Mouse (Mus musculus): ENCODE measurements around the gene Sirt2. TPM values are rescaled to one million over a fixed set of nuclear protein-coding genes. Genes with fewer than 3 reads are reported as not detected.

Gene Sirt2
- total RNA-seq, 2 experiments from 2014 or later: 82.3 to 83.2 TPM

DNA sequence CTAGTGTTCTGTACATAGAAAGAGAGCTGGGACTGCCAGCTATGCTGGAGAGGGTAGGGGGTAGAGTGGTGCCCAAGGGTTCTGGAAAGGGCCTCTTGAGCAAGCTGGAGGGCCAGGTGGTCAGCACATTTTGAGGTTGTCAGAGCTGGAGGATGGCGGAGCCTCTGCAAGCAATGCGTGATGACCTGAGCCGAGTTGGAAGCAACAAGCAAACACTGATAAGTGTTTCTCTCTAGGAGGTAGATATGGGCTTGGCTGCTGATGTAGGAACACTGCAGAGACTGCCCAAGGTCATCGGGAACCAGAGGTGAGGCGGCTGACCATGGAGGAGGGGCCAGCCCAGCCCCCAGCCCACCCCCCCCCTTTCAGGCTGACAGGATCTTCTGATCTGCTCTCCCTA is 64.4 kb downstream of the Sirt2 start:
- DNase-seq (ENCODE audit: low spot score in 2 of 2): no peak

DNA sequence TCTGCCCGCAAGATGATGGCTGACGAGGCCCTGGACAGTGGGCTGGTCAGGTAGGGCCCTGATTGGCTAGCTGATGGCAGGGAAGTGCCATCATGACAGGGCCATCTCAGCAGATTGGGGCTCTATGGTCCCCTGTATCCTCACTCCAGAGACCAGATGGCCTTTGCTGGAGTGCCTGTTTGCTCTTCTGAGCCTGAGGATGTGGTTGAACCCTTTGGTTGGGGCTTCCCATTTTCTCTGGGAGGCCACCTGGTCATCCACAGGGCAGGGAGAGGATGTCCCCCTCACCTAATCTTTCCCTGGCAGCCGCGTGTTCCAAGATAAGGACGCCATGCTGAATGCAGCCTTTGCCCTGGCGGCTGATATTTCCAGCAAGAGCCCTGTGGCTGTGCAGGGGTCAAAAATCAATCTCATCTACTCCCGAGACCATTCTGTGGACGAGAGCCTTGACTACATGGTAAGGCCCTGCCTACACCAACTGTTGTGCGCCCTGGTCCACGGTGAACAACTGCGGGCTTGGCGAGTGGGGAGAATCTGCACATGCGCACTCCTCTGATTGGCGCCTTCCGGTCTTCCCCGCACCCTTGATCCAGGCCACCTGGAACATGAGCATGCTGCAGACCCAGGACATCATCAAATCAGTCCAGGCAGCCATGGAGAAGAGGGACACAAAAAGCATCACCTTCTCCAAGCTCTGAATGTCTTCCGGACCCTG is 65.0 kb downstream of the Sirt2 start:
- no peak for DNase-seq (ENCODE audit: low spot score in 2 of 2)

DNA sequence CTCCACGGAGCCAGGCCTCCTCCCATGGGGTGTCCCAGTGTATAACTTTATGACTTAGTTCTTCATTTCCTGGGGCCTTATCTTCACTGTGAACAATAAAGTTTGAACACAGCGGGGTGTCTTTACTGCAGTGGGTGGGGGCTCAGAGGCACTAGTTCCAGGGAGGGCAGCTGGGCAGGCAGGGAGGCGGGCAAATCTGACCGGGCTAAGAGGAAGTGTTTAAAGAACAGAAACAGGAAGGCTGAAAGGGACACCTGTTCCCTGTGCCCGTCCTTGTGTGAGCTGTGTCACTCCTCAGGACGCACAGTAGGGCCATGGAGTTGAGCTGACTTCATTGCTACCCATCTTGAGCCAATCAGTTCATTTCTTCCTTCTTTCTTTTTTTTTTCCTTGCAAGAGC is 65.6 kb downstream of the Sirt2 start:
- no peak for DNase-seq (ENCODE audit: low spot score in 2 of 2)

DNA sequence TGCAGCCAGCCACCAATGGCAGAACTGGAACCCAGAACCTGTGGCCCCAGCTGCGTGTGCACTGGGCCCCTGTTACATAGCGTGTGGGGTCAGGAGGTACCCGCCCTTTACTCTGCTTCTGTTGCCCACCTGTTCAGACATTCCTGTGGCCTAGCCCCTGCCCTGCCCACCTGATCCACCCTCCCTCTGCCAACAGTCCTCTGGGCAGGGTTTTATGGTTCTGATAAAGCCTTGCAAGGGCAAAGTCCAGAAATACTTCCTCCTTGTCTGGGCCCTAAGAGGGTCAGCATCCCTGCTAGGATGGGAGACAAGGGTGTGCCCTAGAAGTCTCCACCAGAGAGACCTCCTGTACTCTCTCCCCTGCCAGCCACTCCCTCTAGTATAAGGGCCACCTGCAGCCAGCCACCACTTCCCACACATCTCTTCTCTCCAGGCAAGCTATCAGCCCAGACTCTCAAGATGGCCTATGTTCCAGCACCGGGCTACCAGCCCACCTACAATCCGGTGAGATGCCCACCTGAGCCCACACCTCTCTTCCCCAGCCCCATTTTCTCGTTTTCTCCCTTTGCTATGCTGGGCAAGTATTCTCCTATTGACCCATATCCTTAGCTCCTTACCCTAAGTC is 67.3 kb downstream of the Sirt2 start, which contains the start of gene Lgals4:
Lgals4 (plus strand) TSS at position 132 of the 625 bp plus-strand sequence.
- DNase-seq (ENCODE audit: low spot score in 2 of 2): no peak

DNA sequence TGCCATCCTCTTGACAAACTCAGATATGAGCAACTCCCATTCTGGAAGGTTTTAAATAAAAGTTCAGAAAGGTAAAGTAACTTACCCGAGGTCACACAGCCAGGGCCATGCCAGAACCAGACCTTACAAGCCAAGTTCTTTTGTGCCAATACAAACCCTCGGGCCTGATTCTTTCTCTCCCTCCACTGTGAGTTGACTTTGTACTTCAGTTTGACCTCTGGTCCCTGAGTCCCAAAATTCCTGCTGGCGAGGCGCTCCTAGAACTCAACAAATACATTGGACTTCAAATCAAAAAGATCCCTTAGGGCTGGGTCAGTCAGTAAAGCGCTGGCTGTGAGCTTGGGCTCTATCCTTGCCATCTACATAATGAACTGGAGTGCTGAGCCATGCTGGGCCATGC is 70.4 kb downstream of the Sirt2 start:
- DNase-seq (ENCODE audit: low spot score in 2 of 2): no peak

Other genes with a start within 250 kb of the Sirt2 start
- gene Ifnl3, start 243.9 kb upstream of the Sirt2 start, total RNA-seq (2021): not detected
- not detected for gene Sycn, start 225.8 kb upstream of the Sirt2 start, total RNA-seq (2021)
- gene Nccrp1, start 219.5 kb upstream of the Sirt2 start, total RNA-seq (2021): not detected
- gene Samd4b, start 168.6 kb upstream of the Sirt2 start, total RNA-seq (2021): 10 to 100 TPM; 43.0 to 44.1 TPM
- gene Pak4, start 168.6 kb upstream of the Sirt2 start, total RNA-seq (2021): 10 to 100 TPM; 11.9 to 12.4 TPM
- gene Acp7, start 135.4 kb upstream of the Sirt2 start, total RNA-seq (2021): not detected
- gene Fbxo27, start 73.9 kb upstream of the Sirt2 start, total RNA-seq (2021): 1 to 10 TPM; 3.0 to 3.3 TPM
- 10 to 100 TPM; 22.1 to 25.3 TPM for gene Fbxo17, start 49.9 kb upstream of the Sirt2 start, total RNA-seq (2021)
- 10 to 100 TPM; 34.4 to 34.8 TPM for gene Mrps12, start 24.9 kb upstream of the Sirt2 start, total RNA-seq (2021)
- 10 to 100 TPM; 16.2 to 19.5 TPM for gene Sars2, start 24.7 kb upstream of the Sirt2 start, total RNA-seq (2021)
- gene Ccer2, start 10.6 kb upstream of the Sirt2 start, total RNA-seq (2021): not detected
- 10 to 100 TPM; 17.3 to 20.0 TPM for gene Nfkbib, start 777 bp downstream of the Sirt2 start, total RNA-seq (2021)
- gene Rinl, start 22.2 kb downstream of the Sirt2 start, total RNA-seq (2021): 1 to 10 TPM; 1.7 to 1.8 TPM
- 100 to 1,000 TPM; 369 to 382 TPM for gene Hnrnpl, start 41.8 kb downstream of the Sirt2 start, total RNA-seq (2021)
- 100 to 1,000 TPM; 211 to 220 TPM for gene Ech1, start 58.5 kb downstream of the Sirt2 start, total RNA-seq (2021)
- 1 to 10 TPM; 5.3 to 8.7 TPM for gene Lgals4, start 67.1 kb downstream of the Sirt2 start, total RNA-seq (2021)
- 1 to 10 TPM in 1 of 2 experiments, under 1 TPM in 1; 0.52 to 2.3 TPM for gene Lgals7, start 97.1 kb downstream of the Sirt2 start, total RNA-seq (2021)
- gene Capn12, start 114.7 kb downstream of the Sirt2 start, total RNA-seq (2021): under 1 TPM; 0.10 to 0.20 TPM
- gene Actn4, start 195.6 kb downstream of the Sirt2 start, total RNA-seq (2021): 100 to 1,000 TPM; 133 to 160 TPM
- gene Eif3k, start 215.1 kb downstream of the Sirt2 start, total RNA-seq (2021): 100 to 1,000 TPM; 191 to 212 TPM
- gene Map4k1, start 215.3 kb downstream of the Sirt2 start, total RNA-seq (2021): 1 to 10 TPM; 1.3 to 1.6 TPM

Measured in gastrocnemius, postnatal 4 days (tissue).